Mouse (Mus musculus) gastrocnemius, postnatal 10 days (tissue): ENCODE data around the gene Camta2. TPM values are rescaled to one million over a fixed set of nuclear protein-coding genes. Genes with fewer than 3 reads are reported as not detected.
A peak's percentile ranks its signal among the peaks of the same experiment; 100 is the strongest.

Experiments used
- DNase-seq: peaks from one replicate; pipeline ENCODE4 v3.0.0; 2021; ENCODE audit warnings: mixed read lengths
- total RNA-seq, 2 experiments: library from RNA; stranded (reverse); gene quantifications; 2 replicates each; pipeline ENCODE4 v1.2.3; 2021

The Camta2 gene
- total RNA-seq, 2 experiments from 2014 or later, result 20.6 to 21.8 TPM

GRCm38 (mm10) chr11:70663957-70664356, 23.9 kb downstream of the Camta2 start:
- DNase-seq, result no peak

GRCm38 (mm10) chr11:70663101-70663500, 24.8 kb downstream of the Camta2 start:
- no peak for DNase-seq

- DNase-seq, result no peak
Measured at GRCm38 (mm10) chr11:70660571-70660970, 27.3 kb downstream of the Camta2 start.

- no peak for DNase-seq
Measured at GRCm38 (mm10) chr11:70658942-70659341, 29.0 kb downstream of the Camta2 start.

- no peak for DNase-seq
Measured at GRCm38 (mm10) chr11:70658521-70658920, 29.4 kb downstream of the Camta2 start.

GRCm38 (mm10) chr11:70657991-70658390, 29.9 kb downstream of the Camta2 start:
- no peak for DNase-seq

- no peak for DNase-seq
Measured at GRCm38 (mm10) chr11:70657573-70657972, 30.3 kb downstream of the Camta2 start.

GRCm38 (mm10) chr11:70656964-70657363, 30.9 kb downstream of the Camta2 start, which contains the start of gene Eno3:
Gene Eno3, plus strand, starts transcription at chr11:70657202.
- peak; percentile 77 for DNase-seq

- peak; percentile 86 for DNase-seq
Measured at GRCm38 (mm10) chr11:70656456-70656927, 31.4 kb downstream of the Camta2 start.

GRCm38 (mm10) chr11:70655571-70656455, 32.1 kb downstream of the Camta2 start:
- DNase-seq, result peak; percentile 73

GRCm38 (mm10) chr11:70654923-70655570, 32.9 kb downstream of the Camta2 start:
- DNase-seq, result peak; percentile 87

GRCm38 (mm10) chr11:70654198-70654922, 33.5 kb downstream of the Camta2 start, which contains the start of gene Pfn1:
Gene Pfn1, minus strand, starts transcription at chr11:70654644.
- DNase-seq, result peak; percentile 80

GRCm38 (mm10) chr11:70653345-70654197, 34.3 kb downstream of the Camta2 start:
- DNase-seq, result peak; percentile 74

- DNase-seq, result no peak
Measured at GRCm38 (mm10) chr11:70652884-70653344, 35.0 kb downstream of the Camta2 start.

- no peak for DNase-seq
Measured at GRCm38 (mm10) chr11:70652029-70652883, 35.6 kb downstream of the Camta2 start.

- no peak for DNase-seq
Measured at GRCm38 (mm10) chr11:70651391-70651790, 36.5 kb downstream of the Camta2 start.

GRCm38 (mm10) chr11:70650322-70651175, 37.4 kb downstream of the Camta2 start:
- DNase-seq, result no peak

GRCm38 (mm10) chr11:70649185-70649734, 38.6 kb downstream of the Camta2 start:
- no peak for DNase-seq

- DNase-seq, result no peak
Measured at GRCm38 (mm10) chr11:70648512-70648911, 39.4 kb downstream of the Camta2 start.
